Mouse (Mus musculus): ENCODE data around the gene Necab3. TPM values are rescaled to one million over a fixed set of nuclear protein-coding genes. Genes with fewer than 3 reads are reported as not detected.

Gene Necab3
- total RNA-seq (2021), result 1 to 10 TPM in 1 of 2 experiments, under 1 TPM in 1; 0.69 to 1.4 TPM
- long read RNA-seq, experiment 1, result 0 reads
- long read RNA-seq, experiment 2, partial matches to known transcripts, result 0 of 1 reads
- long read RNA-seq, experiment 2, other reads (novel, unspliced or antisense), result 1 of 1 reads

DNA sequence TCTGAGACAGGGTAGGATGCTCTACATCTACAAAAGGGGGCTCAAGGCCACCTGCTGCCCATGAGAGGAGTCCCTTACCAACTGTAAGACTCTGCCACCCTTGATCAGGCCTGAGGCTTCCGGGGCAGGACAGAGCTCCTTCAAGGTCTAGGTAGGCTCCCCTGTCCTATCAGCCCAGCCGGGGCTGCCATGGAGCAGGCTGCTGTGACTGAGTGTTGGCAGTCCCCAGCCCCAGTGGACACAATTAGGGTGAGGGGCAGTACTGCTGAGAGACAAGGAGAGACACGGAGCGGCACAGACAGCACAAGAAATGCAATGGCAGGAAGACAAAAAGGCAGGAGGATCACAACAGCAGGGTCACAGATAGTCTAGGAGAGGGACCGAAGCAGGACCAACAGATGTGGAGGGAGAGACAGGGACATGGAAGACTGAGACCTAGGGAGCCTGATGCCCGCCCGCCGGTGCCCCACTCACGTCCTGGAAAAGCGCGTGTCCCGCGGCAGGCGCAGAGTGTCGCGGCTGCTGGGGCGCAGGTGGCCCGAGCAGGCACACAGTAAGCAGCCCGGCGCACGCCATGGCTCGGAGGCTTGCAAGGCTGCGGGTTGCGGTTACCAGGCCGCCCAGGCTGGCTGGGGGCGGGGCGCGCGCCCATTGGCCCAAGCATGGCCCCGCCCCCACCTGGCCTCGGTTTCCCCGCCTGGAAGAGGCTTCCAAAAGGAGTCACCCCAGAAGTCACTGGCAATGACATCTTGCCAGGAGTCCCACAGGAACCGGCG lies at the start of gene Necab3:
Necab3 (minus strand) TSS at position 627 of the 776 bp plus-strand sequence.
- DNase-seq, result peak; percentile 54

DNA sequence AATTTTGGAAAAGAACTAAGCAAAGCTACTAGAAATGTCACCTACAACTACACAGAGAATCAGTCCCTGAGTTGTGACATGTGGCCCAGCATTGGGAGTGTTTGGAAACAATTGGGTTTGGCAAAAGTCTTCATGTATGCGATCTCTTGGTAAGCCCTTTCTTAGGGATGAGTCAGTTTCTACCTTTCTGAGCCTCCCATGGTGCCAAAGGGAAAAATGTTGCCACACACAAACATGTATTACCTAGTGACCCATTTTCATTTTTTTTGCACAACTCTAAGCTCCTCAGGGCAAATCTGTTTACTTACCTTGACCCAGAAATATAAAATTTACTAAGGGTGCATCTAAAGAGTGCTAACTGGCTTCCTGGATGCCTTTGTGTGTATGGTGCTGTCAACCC lies 48.3 kb upstream of the Necab3 start:
- no peak for DNase-seq

DNA sequence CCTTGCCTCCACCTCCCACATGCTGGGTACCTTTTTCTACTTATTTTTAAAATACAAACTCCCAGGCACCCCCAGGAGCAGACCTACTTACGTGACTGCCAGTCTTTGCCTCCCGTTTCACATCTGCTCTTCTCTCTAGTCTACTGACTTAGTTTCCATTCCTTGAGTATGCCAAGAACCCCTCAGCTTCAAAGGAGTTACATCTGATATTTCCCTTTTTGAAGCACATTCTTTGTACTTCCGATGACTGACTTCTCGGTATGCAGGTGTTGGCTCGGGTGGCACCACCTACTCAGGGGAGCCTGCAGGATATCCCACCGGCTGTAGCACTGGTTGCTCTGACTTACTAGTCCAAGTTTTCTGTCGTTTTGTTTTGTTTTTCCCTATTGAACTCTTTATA lies 45.5 kb upstream of the Necab3 start:
- DNase-seq, result no peak

DNA sequence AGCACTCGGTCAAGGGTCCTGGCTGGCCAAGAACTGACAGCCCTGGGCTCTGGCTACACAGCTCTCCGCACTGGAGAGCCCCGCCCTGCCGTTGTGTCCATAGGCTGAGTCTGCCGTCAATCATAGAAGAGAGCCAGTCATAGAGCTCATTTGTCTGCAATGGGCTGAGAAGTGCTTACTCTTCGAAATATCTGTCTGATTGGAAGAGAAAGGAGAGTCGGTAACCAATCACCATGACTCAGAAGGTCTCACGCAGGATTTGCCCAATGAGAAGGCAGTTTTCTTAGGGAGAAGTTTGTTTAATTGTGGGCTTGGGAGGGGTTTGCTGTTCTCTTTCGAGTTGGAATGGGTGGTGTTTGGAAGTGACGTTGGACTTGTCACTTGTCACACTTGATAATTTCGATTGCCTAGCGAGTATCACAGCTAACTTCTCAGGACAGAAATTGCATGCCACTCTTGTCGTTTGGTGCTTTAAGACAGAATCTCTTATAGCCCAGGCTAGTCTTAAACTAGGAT lies 45.0 kb upstream of the Necab3 start, which contains the start of gene Pxmp4:
Pxmp4 (minus strand) TSS at position 71 of the 516 bp plus-strand sequence.
- DNase-seq, result peak; percentile 99

DNA sequence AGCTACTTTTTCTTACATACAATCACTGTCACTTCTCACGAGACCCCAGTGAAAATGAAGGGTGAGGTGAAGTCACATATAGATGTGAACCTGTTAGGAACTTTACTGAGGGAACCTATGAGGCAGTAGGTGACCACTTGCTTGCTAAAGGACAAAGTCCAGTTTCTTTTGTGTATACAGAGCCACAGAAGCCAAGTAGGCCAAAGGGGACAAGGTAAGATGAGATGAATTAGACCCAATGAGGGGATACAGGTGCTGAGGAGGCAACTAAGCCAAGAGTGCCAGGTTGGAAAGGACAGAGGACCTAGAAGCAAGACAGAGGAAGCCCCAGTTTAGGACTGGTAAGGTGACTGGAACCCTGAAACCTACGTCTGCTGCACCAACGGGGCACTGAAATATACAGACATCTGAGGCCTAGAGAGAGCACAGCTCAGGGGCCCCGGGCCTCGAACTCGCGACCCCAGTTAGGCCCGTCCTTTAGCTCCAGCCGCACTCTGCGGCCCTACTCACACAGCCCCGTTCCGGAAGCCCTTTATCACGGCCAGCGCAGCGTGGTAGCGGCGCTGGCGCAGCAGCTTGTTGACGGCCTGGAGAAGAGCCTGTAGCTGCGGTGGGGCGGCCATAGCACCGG lies 44.4 kb upstream of the Necab3 start:
- no peak for DNase-seq

DNA sequence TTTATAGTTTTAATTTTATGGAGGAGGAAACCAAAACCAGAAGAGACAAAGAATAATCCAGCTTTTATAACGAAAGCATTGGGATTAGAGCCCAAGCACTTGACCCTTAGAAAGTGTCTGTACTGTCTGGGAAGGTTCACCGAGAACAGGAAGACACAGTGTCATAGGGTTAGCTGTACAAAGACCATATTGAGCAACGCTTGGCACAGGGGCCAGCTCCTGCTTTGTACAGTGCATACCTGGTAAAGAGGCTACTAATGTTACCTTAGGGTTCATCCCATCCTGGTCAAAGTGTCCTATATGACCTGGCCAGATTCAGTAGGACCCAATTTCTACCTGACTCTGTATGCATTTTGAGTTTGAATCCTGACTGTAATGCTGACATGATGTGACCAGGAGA lies 42.6 kb upstream of the Necab3 start:
- no peak for DNase-seq

DNA sequence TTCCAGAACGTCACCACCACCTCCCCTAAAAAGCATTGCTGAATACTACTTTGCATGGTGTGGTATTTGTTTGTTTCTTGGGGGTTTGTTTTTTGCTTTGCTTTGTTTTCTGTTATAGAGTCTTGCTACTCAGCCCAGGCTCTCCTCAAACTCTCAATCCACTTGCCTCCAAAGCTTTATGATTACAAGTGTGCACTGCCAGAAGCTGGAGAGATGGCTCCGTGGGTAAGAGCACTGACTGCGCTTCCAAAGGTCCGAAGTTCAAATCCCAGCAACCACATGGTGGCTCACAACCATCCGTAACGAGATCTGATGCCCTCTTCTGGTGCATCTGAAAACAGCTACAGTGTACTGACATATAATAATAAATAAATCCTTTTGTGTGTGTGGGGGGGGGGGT lies 41.9 kb upstream of the Necab3 start:
- no peak for DNase-seq

DNA sequence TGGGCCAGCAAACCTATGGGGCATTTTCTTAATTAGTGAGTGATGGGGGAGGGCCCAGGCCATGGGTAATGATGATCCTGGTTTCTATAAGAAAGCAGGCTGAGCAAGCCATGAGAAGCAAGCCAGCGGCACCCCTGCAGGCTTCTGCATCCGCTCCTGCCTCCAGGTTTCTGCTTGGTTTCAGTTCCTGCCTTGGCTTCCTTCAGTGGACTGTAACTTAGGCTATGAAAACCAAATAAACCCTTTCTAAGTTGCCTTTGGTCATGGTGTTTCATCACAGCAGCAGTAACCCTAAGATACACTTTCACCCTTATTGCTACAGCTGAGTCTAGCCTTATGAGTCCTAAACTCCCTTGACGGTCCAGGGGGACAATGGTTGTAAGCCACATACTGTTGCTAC lies 38.7 kb upstream of the Necab3 start:
- DNase-seq, result no peak

DNA sequence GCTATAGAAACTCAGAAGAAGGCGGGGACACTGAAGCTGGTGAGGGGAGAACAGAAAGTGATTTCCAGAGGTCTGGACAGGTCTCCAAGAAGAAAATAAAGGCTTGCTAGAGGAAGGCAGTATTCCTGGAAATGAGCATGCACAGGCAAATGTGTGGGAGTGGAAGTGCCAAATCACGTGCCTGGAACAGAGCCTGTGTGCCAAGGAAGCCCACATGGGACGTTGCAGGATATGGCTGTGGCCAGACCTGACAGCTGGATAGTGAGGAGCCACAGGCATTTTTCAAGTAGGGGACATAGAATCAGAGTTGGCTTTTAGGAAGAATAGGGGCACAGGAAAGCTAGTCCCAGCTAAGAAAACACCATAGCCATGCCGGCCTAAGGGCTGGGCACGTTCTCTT lies 37.1 kb upstream of the Necab3 start:
- no peak for DNase-seq

DNA sequence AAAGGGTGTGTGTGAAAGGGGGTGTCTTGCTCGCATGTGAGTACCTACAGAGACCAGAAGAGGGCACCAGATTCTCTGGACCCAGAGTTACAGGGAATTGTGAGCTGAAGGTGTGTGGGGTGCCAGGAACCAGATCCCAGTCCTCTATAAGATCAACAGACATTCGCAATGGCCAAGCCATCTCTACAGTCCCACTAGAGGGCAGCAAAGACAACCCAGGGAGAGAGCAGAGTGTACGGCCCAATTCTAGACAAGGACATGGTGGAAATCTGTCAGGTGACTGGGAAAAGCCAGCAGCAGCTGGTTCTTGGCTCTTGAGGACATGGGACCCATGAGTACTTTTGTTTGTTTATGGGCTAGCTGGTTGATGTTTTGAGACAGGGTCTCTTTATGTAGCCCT lies 34.3 kb upstream of the Necab3 start:
- no peak for DNase-seq

DNA sequence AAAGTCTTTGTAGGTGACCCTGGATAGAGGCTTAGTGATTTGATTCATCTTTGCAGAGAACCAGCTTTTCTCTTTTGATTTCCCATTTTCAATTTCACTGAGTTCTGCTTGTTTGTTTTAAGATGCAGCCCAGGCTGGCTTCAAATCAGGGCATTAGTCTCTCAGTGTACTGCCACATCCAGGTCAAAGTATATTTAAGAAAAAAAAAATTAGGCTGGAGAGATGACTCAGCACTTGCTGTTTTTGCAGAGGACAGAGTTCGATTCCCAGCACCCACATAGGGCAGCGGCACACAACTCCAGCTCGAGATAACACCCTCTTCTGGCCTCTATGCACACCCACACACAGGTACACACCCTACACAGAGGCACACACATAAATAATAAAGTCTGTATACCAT lies 32.5 kb upstream of the Necab3 start:
- DNase-seq, result no peak

DNA sequence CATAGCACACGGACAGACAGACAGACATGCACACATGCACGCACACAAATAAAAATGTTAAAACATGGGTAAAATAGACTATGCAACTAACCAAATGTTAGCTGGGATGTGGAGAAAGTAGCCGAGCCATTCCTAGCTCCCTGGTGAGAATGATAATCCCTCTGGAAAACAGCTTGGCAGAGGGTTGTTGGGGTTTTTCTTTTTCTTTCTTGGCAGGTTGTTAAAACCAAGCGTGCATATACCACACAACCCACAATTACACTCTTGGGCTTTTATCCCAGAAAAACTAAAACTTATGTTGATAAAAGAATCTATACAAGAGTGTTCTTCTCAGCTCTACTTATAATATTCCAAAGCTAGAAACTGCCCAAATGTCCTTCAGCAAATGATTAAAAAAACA lies 30.4 kb upstream of the Necab3 start:
- DNase-seq, result no peak

DNA sequence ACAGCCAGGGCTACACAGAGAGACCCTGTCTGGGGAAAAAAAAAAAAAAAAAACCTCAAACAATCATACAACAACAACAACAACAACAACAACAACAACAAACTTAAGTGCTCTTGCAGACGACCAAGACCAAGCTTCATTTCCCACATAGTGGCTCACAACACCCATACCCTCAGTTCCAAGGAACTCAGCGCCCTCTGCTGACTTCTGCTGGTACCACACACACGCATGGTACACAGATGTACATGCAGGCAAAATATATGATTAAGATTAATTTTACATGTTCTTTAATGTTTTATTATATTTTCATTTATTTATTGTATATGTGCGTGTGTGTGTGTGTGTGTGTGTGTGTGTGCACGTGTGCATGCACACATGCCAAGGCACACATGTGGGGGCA lies 27.7 kb upstream of the Necab3 start:
- DNase-seq, result no peak

DNA sequence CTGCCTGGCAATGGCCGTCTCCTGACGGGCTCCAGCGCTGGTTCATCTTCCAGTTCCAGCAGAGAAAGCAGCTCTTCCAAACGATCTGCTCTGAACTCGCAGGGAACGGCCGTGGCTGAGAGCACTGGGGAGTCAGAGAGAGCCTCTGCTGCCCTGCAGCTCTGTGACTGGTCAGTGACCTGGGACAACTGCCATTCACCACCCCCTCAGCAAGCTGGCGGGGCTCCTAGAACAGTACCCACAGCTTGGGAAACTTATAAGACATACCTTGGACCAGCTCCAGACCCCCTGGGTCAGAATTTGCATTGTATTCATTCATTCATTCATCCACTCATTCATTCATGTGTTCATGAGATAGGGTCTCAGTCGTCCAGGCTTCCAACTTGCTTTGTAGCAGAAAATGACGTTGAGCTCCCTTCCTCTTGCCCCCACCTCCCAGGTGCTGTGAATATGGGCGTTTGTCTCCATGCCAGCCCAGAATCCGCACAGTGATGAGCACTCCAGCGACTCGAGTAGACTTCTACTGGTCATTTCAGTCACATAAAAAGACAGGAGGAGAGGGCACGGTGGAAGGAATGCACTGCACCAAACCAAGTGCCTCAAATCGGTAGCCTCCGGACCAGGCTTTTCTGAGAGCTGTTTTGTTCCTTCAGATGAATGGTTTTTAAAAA lies 26.4 kb upstream of the Necab3 start:
- DNase-seq, result no peak

DNA sequence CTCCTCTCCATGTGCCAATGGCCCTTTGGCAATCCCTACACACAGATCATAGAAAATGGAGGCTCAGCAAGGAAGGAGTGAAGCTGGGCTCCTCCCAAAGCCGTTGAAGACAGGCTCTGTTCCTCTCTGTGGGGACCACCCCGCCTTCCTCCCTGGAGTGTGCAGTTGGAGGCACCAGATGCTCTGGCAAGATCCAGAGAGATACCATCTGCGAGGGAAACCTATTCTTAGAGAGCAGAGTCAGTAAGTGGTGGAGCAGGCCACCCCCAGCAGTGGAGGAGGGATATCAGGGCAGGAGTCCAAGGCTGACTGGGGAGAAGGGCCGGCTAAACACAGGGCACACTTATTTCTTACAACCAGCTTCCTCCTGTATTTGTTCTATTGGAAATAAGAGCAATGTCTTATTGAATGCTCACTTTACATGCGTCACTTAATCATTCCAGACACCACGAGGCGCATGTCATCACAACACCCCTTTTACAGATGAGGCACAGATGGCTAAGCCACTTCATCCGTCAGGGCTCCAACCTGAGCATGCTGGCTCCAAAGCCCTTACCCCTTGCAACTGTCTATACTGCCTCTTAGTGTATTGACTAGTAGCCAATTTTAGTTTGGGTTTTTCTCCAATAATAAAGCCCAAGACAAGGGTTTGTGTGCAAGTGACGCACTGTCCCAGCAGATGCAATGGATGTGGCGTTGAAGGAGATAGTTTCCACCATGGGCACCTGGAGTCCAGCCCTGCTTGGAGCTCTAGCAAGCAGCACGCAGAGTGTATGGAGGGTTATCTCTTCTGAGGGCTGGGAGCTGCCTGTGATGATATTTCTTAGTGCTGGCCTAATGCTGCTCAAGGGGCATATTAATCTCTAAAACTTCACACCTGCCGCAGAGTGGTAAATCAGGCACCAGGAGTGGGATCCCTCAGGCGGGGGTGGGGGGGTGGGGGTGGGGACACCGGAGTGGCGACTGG lies 25.5 kb upstream of the Necab3 start:
- DNase-seq, result no peak

DNA sequence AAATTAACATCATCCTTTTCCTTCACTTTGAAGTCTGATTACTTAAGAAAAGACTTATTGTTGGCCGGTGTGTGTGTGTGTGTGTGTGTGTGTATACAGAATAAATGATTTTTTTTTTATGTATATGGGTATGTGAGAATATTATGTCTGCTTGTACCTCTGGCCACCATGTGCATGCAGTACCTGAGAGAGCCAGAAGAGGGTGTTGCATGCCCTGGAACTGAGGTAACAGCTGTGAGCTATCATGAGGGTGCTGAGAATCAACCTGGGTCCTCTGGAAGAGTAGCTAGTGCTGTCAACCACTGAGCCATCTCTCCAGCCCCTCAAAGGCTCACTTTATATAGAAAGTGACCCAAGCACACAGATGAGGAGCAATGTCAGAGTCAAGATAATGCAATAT lies 22.7 kb upstream of the Necab3 start:
- no peak for DNase-seq

DNA sequence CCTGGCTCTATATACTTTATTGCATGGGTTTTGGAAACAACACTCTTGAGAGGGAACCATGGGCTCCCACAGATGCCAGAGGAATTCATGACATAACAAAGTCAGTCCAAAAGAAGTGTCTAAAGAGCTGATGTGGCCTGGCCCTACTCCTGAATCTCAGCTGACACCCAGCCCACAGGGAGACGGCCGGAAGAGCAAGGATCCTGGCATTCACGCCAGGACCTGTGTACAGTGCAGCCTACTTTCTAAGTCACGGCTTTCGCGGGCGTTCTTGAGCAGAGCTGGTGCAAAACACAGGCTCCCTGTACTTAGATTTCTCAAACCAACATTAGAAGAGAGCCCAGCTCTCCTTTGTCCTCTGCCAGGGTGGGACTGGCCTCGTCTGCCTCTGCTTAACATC lies 21.9 kb upstream of the Necab3 start:
- peak; percentile 64 for DNase-seq

DNA sequence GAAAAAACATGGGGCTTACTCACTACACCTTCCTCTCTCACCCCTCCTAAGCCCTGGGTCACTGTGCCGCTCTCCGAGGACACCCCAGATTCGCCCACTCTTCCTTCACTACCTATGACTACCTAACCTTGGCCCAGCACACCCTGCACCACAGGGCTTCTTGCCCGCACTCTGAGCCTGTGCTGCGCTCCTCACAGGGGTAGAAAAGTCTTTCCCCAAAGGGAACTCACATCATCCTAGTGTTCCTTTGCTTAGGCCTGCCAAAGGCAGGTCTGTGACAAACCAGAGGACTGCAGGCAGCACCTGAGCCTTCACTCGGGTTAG lies 19.0 kb upstream of the Necab3 start:
- no peak for DNase-seq

DNA sequence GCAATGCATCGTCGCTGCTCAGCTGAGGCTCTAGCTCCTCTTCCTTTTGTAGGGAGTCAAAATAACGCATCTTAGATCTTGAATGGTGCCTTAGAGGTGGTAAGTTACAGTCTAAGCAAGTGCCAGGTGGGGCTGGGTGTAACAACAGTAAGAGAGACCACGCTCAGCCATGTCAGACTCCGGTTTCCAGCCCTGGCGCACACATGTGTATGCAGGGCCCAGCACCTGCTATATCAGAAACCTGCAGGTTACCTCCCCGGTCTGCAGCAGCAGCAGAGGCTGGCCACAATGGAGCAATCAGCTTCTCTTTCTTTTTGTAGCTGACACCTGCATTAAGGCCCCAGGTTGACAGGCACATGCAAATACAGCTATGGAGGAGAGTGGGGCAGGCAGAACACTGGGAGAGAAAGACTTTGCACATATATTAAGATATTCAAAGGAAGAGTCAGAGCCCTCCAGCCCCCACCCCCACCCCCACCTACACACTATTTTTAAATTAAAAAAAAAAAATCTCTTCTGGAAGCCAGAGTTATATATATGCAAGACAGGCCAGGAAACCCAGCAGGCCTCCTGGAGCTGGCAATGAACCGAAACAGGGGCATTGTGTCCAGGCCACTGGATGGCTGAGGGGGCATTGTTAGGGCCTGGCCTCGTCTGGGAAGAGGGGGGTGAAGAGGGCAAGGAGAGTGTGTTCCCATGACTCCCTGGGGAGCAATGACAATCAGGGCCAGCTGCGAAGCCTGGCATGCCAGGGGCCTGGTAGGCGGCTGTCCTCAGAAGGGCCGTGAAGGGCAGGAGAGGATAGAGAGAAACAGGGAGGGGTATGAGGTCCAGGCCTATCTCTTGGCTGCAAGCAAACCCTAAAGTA lies 18.4 kb upstream of the Necab3 start:
- DNase-seq, result no peak

DNA sequence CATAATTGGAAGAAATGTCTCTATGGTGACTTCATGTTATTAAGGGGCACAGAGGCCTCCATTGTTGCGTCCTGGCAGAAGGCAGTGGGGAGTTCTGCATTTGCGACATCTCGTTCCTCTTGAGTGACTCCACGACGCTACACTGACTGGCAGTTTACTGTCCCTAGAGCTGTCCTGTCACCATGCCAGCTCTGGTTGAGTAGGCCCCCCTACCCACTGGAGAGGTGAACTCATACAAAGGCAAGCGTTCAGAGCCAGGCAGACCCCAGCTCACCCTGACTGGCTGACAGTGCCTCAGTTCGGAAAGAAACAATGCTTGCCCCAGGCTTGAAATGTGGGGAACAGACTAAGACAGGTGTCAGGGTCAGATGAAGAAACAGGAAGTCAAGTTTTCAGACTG lies 15.6 kb upstream of the Necab3 start:
- no peak for DNase-seq

DNA sequence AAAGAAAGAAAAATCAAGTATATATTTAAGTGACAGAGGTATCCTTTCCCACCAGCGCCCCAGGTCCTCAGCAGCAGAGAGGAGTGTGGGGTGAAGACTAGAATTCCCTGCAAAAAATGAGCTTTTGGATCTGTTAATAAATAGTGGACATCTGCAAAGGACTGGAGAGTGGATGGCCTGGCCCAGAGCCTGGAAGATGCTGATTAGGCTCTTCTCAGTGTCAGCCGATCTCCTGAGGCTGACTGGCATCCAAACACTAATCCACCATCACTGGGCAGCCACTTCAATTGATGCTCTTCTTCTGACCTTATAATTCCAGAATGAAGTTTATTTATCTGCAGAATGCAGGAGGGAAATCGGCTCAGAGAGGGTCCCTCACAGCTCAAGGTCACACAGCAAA lies 14.3 kb upstream of the Necab3 start:
- no peak for DNase-seq

Data from gastrocnemius, postnatal 25 days (tissue).